Mouse (Mus musculus) limb, embryonic 13.5 days (tissue): ENCODE measurements around the gene Acot7. TPM values are rescaled to one million over a fixed set of nuclear protein-coding genes. Genes with fewer than 3 reads are reported as not detected.
A peak's percentile ranks its signal among the peaks of the same experiment; 100 is the strongest.

Experiments used
- ATAC-seq: fragments of 200-750 bp; cut with Nextera tagmentation; 2 replicates; pipeline ENCODE4 v1.8.0; 2017; ENCODE audit warnings: low read depth, moderate number of reproducible peaks, moderate TSS enrichment; ENCODE audit not compliant: low FRiP score
- H3K27ac ChIP-seq: fragments of 300-500 bp; sonication (generic); 2 replicates; pipeline ENCODE4 v1.5.1; 2015; ENCODE audit warnings: inconsistent platforms, mild to moderate bottlenecking, moderate library complexity
- H3K27me3 ChIP-seq: fragments of 300-500 bp; sonication (generic); 2 replicates; pipeline ENCODE4 v1.6.1; 2015; ENCODE audit warnings: mild to moderate bottlenecking, inconsistent platforms
- H3K36me3 ChIP-seq: fragments of 300-500 bp; sonication (generic); 2 replicates; pipeline ENCODE4 v1.6.1; 2015; ENCODE audit warnings: inconsistent platforms, mild to moderate bottlenecking, moderate library complexity
- H3K4me1 ChIP-seq: fragments of 300-500 bp; sonication (generic); 2 replicates; pipeline ENCODE4 v1.6.1; 2015; ENCODE audit warnings: inconsistent platforms
- H3K4me2 ChIP-seq: fragments of 300-500 bp; sonication (generic); replicated peaks from 2 replicates; pipeline ENCODE4 v1.6.1; 2015; ENCODE audit warnings: inconsistent platforms, mild to moderate bottlenecking, moderate library complexity
- H3K4me3 ChIP-seq: fragments of 300-500 bp; sonication (generic); 2 replicates; pipeline ENCODE4 v1.5.1; 2015; ENCODE audit warnings: moderate library complexity, mild to moderate bottlenecking, inconsistent platforms
- H3K9ac ChIP-seq: fragments of 300-500 bp; sonication (generic); 2 replicates; pipeline ENCODE4 v1.6.1; 2015; ENCODE audit warnings: mild to moderate bottlenecking, inconsistent platforms
- H3K9me3 ChIP-seq: fragments of 300-500 bp; sonication (generic); 2 replicates; pipeline ENCODE4 v1.6.1; 2016; ENCODE audit warnings: inconsistent platforms
- WGBS: fragments of 180-500 bp; shearing (Covaris S2); methylation state at CpG from one replicate; pipeline ENCODE4 v1.1.7; 2015; 5-methylcytosine and 5-hydroxymethylcytosine counted together
- polyA plus RNA-seq: library from polyadenylated mRNA; unstranded; fragments of >200 nt; fragmentation: Nextera tagmentation; extraction: Ambion mirVana; gene quantifications from 2 replicates; pipeline ENCODE4 v1.2.1, GENCODE M21; 2015

Acot7 gene
- polyA plus RNA-seq, 1 experiment from 2014 or later, result 53.2 TPM

GRCm38 (mm10) chr4:152173041-152173440, 4.9 kb upstream of the Acot7 start:
- H3K4me3 ChIP-seq, result no peak overlapping the region
- H3K27ac ChIP-seq, result no peak overlapping the region
- no peaks in the 10 kb centered on the region for H3K36me3 ChIP-seq
- H3K27me3 ChIP-seq, result peaks cover 30% of the 10 kb centered on the region
- H3K9me3 ChIP-seq, result peaks cover 4% of the 10 kb centered on the region
- WGBS, result 2% methylated on average over 5 of the region's 5 CpGs
- H3K4me1 ChIP-seq, result peaks cover 6% of the 10 kb centered on the region; the same call in 1 of the 2 replicates
- ATAC-seq, result no peak
- H3K9ac ChIP-seq, result no peak overlapping the region
- H3K4me2 ChIP-seq, result no peak overlapping the region

GRCm38 (mm10) chr4:152173956-152174355, 4.0 kb upstream of the Acot7 start:
- Histone ChIP-seq H3K4me3 (no peak overlapping the region), H3K27me3 (peaks cover 38% of the 10 kb centered on the region), H3K9ac (no peak overlapping the region), H3K9me3 (peaks cover 4% of the 10 kb centered on the region), H3K4me1 (peaks cover 13% of the 10 kb centered on the region), H3K4me2 (no peak overlapping the region), H3K36me3 (no peaks in the 10 kb centered on the region), H3K27ac (no peak overlapping the region)
- ATAC-seq, result no peak
- WGBS, result 79% methylated on average over 9 of the region's 9 CpGs

- no peak for ATAC-seq
- Histone ChIP-seq H3K36me3 (no peaks in the 10 kb centered on the region), H3K9ac (no peak overlapping the region), H3K4me3 (no peak overlapping the region), H3K4me1 (peaks cover 19% of the 10 kb centered on the region), H3K4me2 (no peak overlapping the region), H3K9me3 (peaks cover 1% of the 10 kb centered on the region), H3K27me3 (peaks cover 42% of the 10 kb centered on the region), H3K27ac (no peak overlapping the region)
- WGBS, result 69% methylated on average over 3 of the region's 3 CpGs
Observed at GRCm38 (mm10) chr4:152176638-152177037, 1.3 kb upstream of the Acot7 start.

- ATAC-seq, result no peak
- Histone ChIP-seq H3K9ac (peak overlapping the region; percentile 87), H3K4me3 (peak overlapping the region; percentile 65), H3K27me3 (peaks cover 42% of the 10 kb centered on the region), H3K9me3 (no peaks in the 10 kb centered on the region), H3K27ac (no peak overlapping the region), H3K36me3 (no peaks in the 10 kb centered on the region), H3K4me2 (peak overlapping the region; percentile 97), H3K4me1 (peaks cover 19% of the 10 kb centered on the region)
- 70% methylated on average over 6 of the region's 6 CpGs for WGBS
Observed at GRCm38 (mm10) chr4:152177174-152177536, 779 bp upstream of the Acot7 start.

- Histone ChIP-seq H3K4me1 (peaks cover 19% of the 10 kb centered on the region), H3K27me3 (peaks cover 42% of the 10 kb centered on the region), H3K9me3 (no peaks in the 10 kb centered on the region), H3K36me3 (no peaks in the 10 kb centered on the region), H3K27ac (no peak overlapping the region), H3K4me3 (peak overlapping the region; percentile 65), H3K4me2 (peak overlapping the region; percentile 97), H3K9ac (peak overlapping the region; percentile 65)
- WGBS, result under 1% methylated on average over 32 of the region's 35 CpGs
- ATAC-seq, result peak; percentile 51
Observed at GRCm38 (mm10) chr4:152178344-152178864, 470 bp downstream of the Acot7 start.

GRCm38 (mm10) chr4:152178916-152179705, 1.2 kb downstream of the Acot7 start:
- H3K4me1 ChIP-seq, result peaks cover 19% of the 10 kb centered on the region
- H3K4me3 ChIP-seq, result peak overlapping the region; percentile 65
- peaks cover 40% of the 10 kb centered on the region for H3K27me3 ChIP-seq
- peak overlapping the region; percentile 65 for H3K9ac ChIP-seq
- H3K4me2 ChIP-seq, result peak overlapping the region; percentile 97
- H3K27ac ChIP-seq, result no peak overlapping the region
- no peaks in the 10 kb centered on the region for H3K9me3 ChIP-seq
- no peaks in the 10 kb centered on the region for H3K36me3 ChIP-seq
- no peak for ATAC-seq
- WGBS, result 22% methylated on average over 16 of the region's 16 CpGs

- H3K36me3 ChIP-seq, result no peaks in the 10 kb centered on the region
- WGBS, result 82% methylated on average over 16 of the region's 16 CpGs
- H3K27me3 ChIP-seq, result peaks cover 30% of the 10 kb centered on the region
- no peak overlapping the region for H3K4me3 ChIP-seq
- H3K9ac ChIP-seq, result no peak overlapping the region
- no peak for ATAC-seq
- no peak overlapping the region for H3K27ac ChIP-seq
- no peaks in the 10 kb centered on the region for H3K9me3 ChIP-seq
- no peak overlapping the region; the same call in 1 of the 2 replicates for H3K4me2 ChIP-seq
- peaks cover 27% of the 10 kb centered on the region for H3K4me1 ChIP-seq
Observed at GRCm38 (mm10) chr4:152179946-152180660, 2.2 kb downstream of the Acot7 start.

- Histone ChIP-seq H3K36me3 (no peaks in the 10 kb centered on the region), H3K9me3 (no peaks in the 10 kb centered on the region), H3K27ac (no peak overlapping the region), H3K4me3 (no peak overlapping the region), H3K9ac (no peak overlapping the region; the same call in 1 of the 2 replicates), H3K4me2 (no peak overlapping the region), H3K27me3 (peaks cover 22% of the 10 kb centered on the region), H3K4me1 (peaks cover 46% of the 10 kb centered on the region)
- 77% methylated on average over 10 of the region's 10 CpGs for WGBS
- no peak for ATAC-seq
Observed at GRCm38 (mm10) chr4:152182205-152182604, 4.3 kb downstream of the Acot7 start.

- Histone ChIP-seq H3K27ac (peak overlapping the region; percentile 93; the same call in 1 of the 2 replicates), H3K36me3 (no peaks in the 10 kb centered on the region), H3K4me3 (no peak overlapping the region), H3K4me1 (peaks cover 30% of the 10 kb centered on the region), H3K9me3 (no peaks in the 10 kb centered on the region), H3K9ac (no peak overlapping the region), H3K4me2 (no peak overlapping the region), H3K27me3 (peaks cover 9% of the 10 kb centered on the region)
- WGBS, result 65% methylated on average over 7 of the region's 7 CpGs
- no peak for ATAC-seq
Observed at GRCm38 (mm10) chr4:152184353-152185035, 6.6 kb downstream of the Acot7 start.

- H3K36me3 ChIP-seq, result no peaks in the 10 kb centered on the region
- peak overlapping the region; percentile 37 for H3K4me3 ChIP-seq
- no peak overlapping the region for H3K9ac ChIP-seq
- H3K9me3 ChIP-seq, result no peaks in the 10 kb centered on the region
- WGBS, result 4% methylated on average over 3 of the region's 3 CpGs
- peaks cover 3% of the 10 kb centered on the region for H3K27me3 ChIP-seq
- H3K4me1 ChIP-seq, result peaks cover 34% of the 10 kb centered on the region
- H3K4me2 ChIP-seq, result peak overlapping the region; percentile 68
- peak overlapping the region; percentile 93 for H3K27ac ChIP-seq
- peak; percentile 77 for ATAC-seq
Observed at GRCm38 (mm10) chr4:152185137-152185509, 7.2 kb downstream of the Acot7 start.

GRCm38 (mm10) chr4:152185510-152186204, 7.7 kb downstream of the Acot7 start:
- Histone ChIP-seq H3K27me3 (no peaks in the 10 kb centered on the region), H3K4me2 (peak overlapping the region; percentile 68), H3K4me1 (peaks cover 36% of the 10 kb centered on the region), H3K27ac (peak overlapping the region; percentile 93), H3K9me3 (no peaks in the 10 kb centered on the region), H3K9ac (peak overlapping the region; percentile 57), H3K4me3 (peak overlapping the region; percentile 37), H3K36me3 (no peaks in the 10 kb centered on the region)
- 2% methylated on average over 19 of the region's 19 CpGs for WGBS
- peak; percentile 86 for ATAC-seq
